Mouse (Mus musculus): ENCODE measurements around the gene Olfr963. TPM values are rescaled to one million over a fixed set of nuclear protein-coding genes. Genes with fewer than 3 reads are reported as not detected.
"Not testable (repeated sequence)": the region's sequence is repeated elsewhere in the genome, so short reads cannot be mapped to it uniquely, and the experiment has no call there.

The Olfr963 gene
- total RNA-seq (2021): not detected
- long read RNA-seq, experiment 1: 0 reads
- long read RNA-seq, experiment 2: 0 reads

- DNase-seq: no peak
Measured at GRCm38 (mm10) chr9:39666905-39667304, at the start of gene Olfr963. Olfr963 (plus strand) TSS chr9:39667205.

- no peak for DNase-seq
Measured at GRCm38 (mm10) chr9:39621073-39621472, 45.9 kb upstream of the Olfr963 start, which contains the start of gene Olfr960. Olfr960 (plus strand) TSS chr9:39621373.

- DNase-seq: no peak
Measured at GRCm38 (mm10) chr9:39623783-39624182, 43.2 kb upstream of the Olfr963 start.

GRCm38 (mm10) chr9:39624711-39625110, 42.3 kb upstream of the Olfr963 start:
- DNase-seq: no peak

- DNase-seq: no peak
Measured at GRCm38 (mm10) chr9:39629069-39629468, 37.9 kb upstream of the Olfr963 start.

- DNase-seq: no peak
Measured at GRCm38 (mm10) chr9:39633913-39634594, 33.0 kb upstream of the Olfr963 start.

- no peak for DNase-seq
Measured at GRCm38 (mm10) chr9:39644785-39645184, 22.2 kb upstream of the Olfr963 start, which contains the start of gene Olfr961. Olfr961 (plus strand) TSS chr9:39645085.

GRCm38 (mm10) chr9:39647382-39647781, 19.6 kb upstream of the Olfr963 start:
- DNase-seq: no peak

GRCm38 (mm10) chr9:39654756-39655396, 12.1 kb upstream of the Olfr963 start:
- no peak for DNase-seq

- DNase-seq: no peak
Measured at GRCm38 (mm10) chr9:39669723-39670122, 2.7 kb downstream of the Olfr963 start.

- no peak for DNase-seq
Measured at GRCm38 (mm10) chr9:39674820-39675219, 7.8 kb downstream of the Olfr963 start.

GRCm38 (mm10) chr9:39678557-39678956, 11.6 kb downstream of the Olfr963 start:
- no peak for DNase-seq

GRCm38 (mm10) chr9:39679280-39679679, 12.3 kb downstream of the Olfr963 start:
- DNase-seq: no peak

- not testable (repeated sequence) for DNase-seq
Measured at GRCm38 (mm10) chr9:39701123-39701522, 34.1 kb downstream of the Olfr963 start.

GRCm38 (mm10) chr9:39707017-39707416, 40.0 kb downstream of the Olfr963 start, which contains the start of gene Olfr149:
Olfr149 (minus strand) TSS chr9:39707117.
- no peak for DNase-seq

- DNase-seq: peak in 1 of 2 experiments; percentile 1
Measured at GRCm38 (mm10) chr9:39708958-39709357, 42.0 kb downstream of the Olfr963 start.

- no peak for DNase-seq
Measured at GRCm38 (mm10) chr9:39711053-39711452, 44.0 kb downstream of the Olfr963 start, which contains the start of gene Olfr965. Olfr965 (plus strand) TSS chr9:39711353.

Other genes with a start within 250 kb of the Olfr963 start
- not detected for gene Olfr952, start 240.1 kb upstream of the Olfr963 start, total RNA-seq (2021)
- gene Olfr954, start 210.5 kb upstream of the Olfr963 start, total RNA-seq (2021): not detected
- gene Olfr955, start 195.3 kb upstream of the Olfr963 start, total RNA-seq (2021): not detected
- not detected for gene Olfr44, start 173.2 kb upstream of the Olfr963 start, total RNA-seq (2021)
- not detected for gene Olfr957, start 151.4 kb upstream of the Olfr963 start, total RNA-seq (2021)
- not detected for gene Olfr958, start 113.2 kb upstream of the Olfr963 start, total RNA-seq (2021)
- not detected for gene Olfr959, start 91.6 kb upstream of the Olfr963 start, total RNA-seq (2021)
- gene AW551984, start 62.8 kb upstream of the Olfr963 start, total RNA-seq (2021): 1 to 10 TPM; 6.6 to 7.9 TPM
- not detected for gene Olfr148, start 56.5 kb upstream of the Olfr963 start, total RNA-seq (2021)
- gene Olfr960, start 45.8 kb upstream of the Olfr963 start, total RNA-seq (2021): not detected
- not detected for gene Olfr961, start 22.1 kb upstream of the Olfr963 start, total RNA-seq (2021)
- gene Olfr149, start 39.9 kb downstream of the Olfr963 start, total RNA-seq (2021): not detected
- not detected for gene Olfr965, start 44.1 kb downstream of the Olfr963 start, total RNA-seq (2021)
- gene Olfr150, start 63.8 kb downstream of the Olfr963 start, total RNA-seq (2021): not detected
- gene Olfr967, start 79.0 kb downstream of the Olfr963 start, total RNA-seq (2021): not detected
- gene Olfr968, start 116.0 kb downstream of the Olfr963 start, total RNA-seq (2021): not detected
- gene Olfr969, start 123.7 kb downstream of the Olfr963 start, total RNA-seq (2021): not detected
- not detected for gene Olfr970, start 141.7 kb downstream of the Olfr963 start, total RNA-seq (2021)
- gene Olfr971, start 169.7 kb downstream of the Olfr963 start, total RNA-seq (2021): not detected
- not detected for gene Olfr972, start 199.2 kb downstream of the Olfr963 start, total RNA-seq (2021)
- gene Olfr229, start 240.1 kb downstream of the Olfr963 start, total RNA-seq (2021): not detected

Data from adrenal gland, postnatal 36 days (tissue).